Mouse (Mus musculus) CH12.LX (cell line): ENCODE measurements around the gene Cnot6. TPM values are rescaled to one million over a fixed set of nuclear protein-coding genes. Genes with fewer than 3 reads are reported as not detected.

Experiments used
- DNase-seq: peaks from one replicate; pipeline ENCODE4 v3.0.0-alpha.2; 2013; ENCODE audit errors: extremely low read depth
- H3K27ac ChIP-seq: 2 replicates; pipeline ENCODE4 v1.5.1; 2012; ENCODE audit warnings: low read depth, mild to moderate bottlenecking, control low read depth, moderate library complexity; ENCODE audit not compliant: insufficient read depth
- H3K27me3 ChIP-seq: replicated peaks from 2 replicates; pipeline ENCODE3; 2012; ENCODE audit warnings: inconsistent platforms
- H3K36me3 ChIP-seq, 2 experiments: replicated peaks in 1 of 2; 2 replicates each; pipeline versions ENCODE3 to v1.6.1; 2012; ENCODE audit warnings: inconsistent platforms in 1 of 2, low read length in 1 of 2, mild to moderate bottlenecking in 1 of 2, mixed read lengths in 1 of 2, moderate library complexity in 1 of 2; ENCODE audit not compliant: control insufficient read depth in 1 of 2, insufficient read depth in 1 of 2
- H3K4me1 ChIP-seq, 2 experiments: 2 replicates each; pipeline ENCODE4 v1.6.1; 2012; ENCODE audit warnings: inconsistent platforms in 1 of 2, moderate library complexity in 1 of 2; ENCODE audit not compliant: insufficient read depth in 2 of 2, control insufficient read depth in 1 of 2
- H3K4me2 ChIP-seq: 2 replicates; pipeline ENCODE4 v1.6.1; 2012; ENCODE audit warnings: low read depth, mild to moderate bottlenecking, control low read depth; ENCODE audit not compliant: poor library complexity, insufficient read depth, severe bottlenecking
- H3K4me3 ChIP-seq, 3 experiments: fragments of 150-350 bp in 1 of 3; sonication (generic) in 1 of 3; replicated peaks in 1 of 3; 2 replicates each; pipeline versions ENCODE3 to v1.5.1; 2011 to 2012; ENCODE audit warnings: low read depth in 2 of 3, low read length in 2 of 3, mild to moderate bottlenecking in 2 of 3, moderate library complexity in 2 of 3, control low read depth in 1 of 3, improper control_type of control experiment in 1 of 3, inconsistent platforms in 1 of 3, mixed read lengths in 1 of 3; ENCODE audit not compliant: poor library complexity in 1 of 3
- H3K79me2 ChIP-seq: replicated peaks from 2 replicates; pipeline ENCODE4 v1.6.1; 2012; ENCODE audit warnings: mild to moderate bottlenecking, moderate library complexity; ENCODE audit not compliant: control insufficient read depth, poor library complexity, insufficient read depth, severe bottlenecking; ENCODE audit errors: extremely low read depth
- H3K9ac ChIP-seq: 2 replicates; pipeline ENCODE4 v1.6.1; 2012; ENCODE audit warnings: low read depth, mild to moderate bottlenecking, control low read depth, moderate library complexity; ENCODE audit not compliant: insufficient read depth
- H3K9me3 ChIP-seq: replicated peaks from 2 replicates; pipeline ENCODE3; 2012; ENCODE audit warnings: low read length, inconsistent platforms, mixed read lengths
- CHD1 ChIP-seq: IDR thresholded peaks from 2 replicates; pipeline ENCODE4 v1.6.1; 2012; ENCODE audit warnings: low read depth, low read length, improper control_type of control experiment, inconsistent platforms
- EP300 ChIP-seq: IDR thresholded peaks from 2 replicates; pipeline ENCODE4 v1.6.1; 2011; ENCODE audit warnings: low read length, improper control_type of control experiment
- IRF4 ChIP-seq: IDR thresholded peaks from 2 replicates; pipeline ENCODE4 v1.6.1; 2014; ENCODE audit warnings: low read depth, mild to moderate bottlenecking, inconsistent platforms, low read length, improper control_type of control experiment
- JUN ChIP-seq: IDR thresholded peaks from 2 replicates; pipeline ENCODE4 v1.6.1; 2011; ENCODE audit warnings: low read depth, mild to moderate bottlenecking, low read length, improper control_type of control experiment, moderate library complexity; ENCODE audit not compliant: insufficient read depth
- JUND ChIP-seq: conservative IDR thresholded peaks from 2 replicates; pipeline ENCODE4 v1.6.1; 2011; ENCODE audit warnings: low read depth, low read length, improper control_type of control experiment
- KAT2A ChIP-seq: IDR thresholded peaks from 2 replicates; pipeline ENCODE4 v1.6.1; 2012; ENCODE audit warnings: low read length, improper control_type of control experiment, inconsistent platforms; ENCODE audit not compliant: insufficient replicate concordance
- MAFK ChIP-seq: IDR thresholded peaks from 2 replicates; pipeline ENCODE4 v1.6.1; 2011; ENCODE audit warnings: low read length, improper control_type of control experiment; ENCODE audit not compliant: insufficient replicate concordance
- MAX ChIP-seq: IDR thresholded peaks from 2 replicates; pipeline ENCODE4 v1.6.1; 2011; ENCODE audit warnings: low read length, improper control_type of control experiment
- MAZ ChIP-seq: IDR thresholded peaks from 2 replicates; pipeline ENCODE4 v1.6.1; 2012; ENCODE audit warnings: low read depth, mild to moderate bottlenecking, inconsistent platforms, low read length, improper control_type of control experiment, moderate library complexity
- MEF2A ChIP-seq: IDR thresholded peaks from 2 replicates; pipeline ENCODE4 v1.6.1; 2014; ENCODE audit warnings: low read depth, mild to moderate bottlenecking, inconsistent platforms, low read length, improper control_type of control experiment, borderline replicate concordance
- NRF1 ChIP-seq: IDR thresholded peaks from 2 replicates; pipeline ENCODE4 v1.6.1; 2014; ENCODE audit warnings: low read depth, mild to moderate bottlenecking, inconsistent platforms, low read length, improper control_type of control experiment, moderate library complexity
- RCOR1 ChIP-seq: conservative IDR thresholded peaks from 2 replicates; pipeline ENCODE4 v1.6.1; 2012; ENCODE audit warnings: low read depth, mild to moderate bottlenecking, inconsistent platforms, low read length, improper control_type of control experiment
- SIN3A ChIP-seq: IDR thresholded peaks from 2 replicates; pipeline ENCODE4 v1.6.1; 2012; ENCODE audit warnings: low read length, improper control_type of control experiment, inconsistent platforms
- TBP ChIP-seq: conservative IDR thresholded peaks from 2 replicates; pipeline ENCODE4 v1.6.1; 2011; ENCODE audit warnings: low read depth, low read length, improper control_type of control experiment
- UBTF ChIP-seq: IDR thresholded peaks from 2 replicates; pipeline ENCODE4 v1.6.1; 2012; ENCODE audit warnings: low read depth, mild to moderate bottlenecking, inconsistent platforms, low read length, improper control_type of control experiment, moderate library complexity
- USF2 ChIP-seq: conservative IDR thresholded peaks from 2 replicates; pipeline ENCODE4 v1.6.1; 2011; ENCODE audit warnings: low read depth, low read length, improper control_type of control experiment
- ZC3H11A ChIP-seq: IDR thresholded peaks from 2 replicates; pipeline ENCODE4 v1.6.1; 2012; ENCODE audit warnings: low read depth, mild to moderate bottlenecking, inconsistent platforms, low read length, improper control_type of control experiment
- dilution Hi-C: fragments of 300-500 bp; cut with MboI; formaldehyde crosslinking; loops from 2 replicates; pipeline ENCODE4 v1.14.3; 2020; ENCODE audit warnings: low sequenced_read_pairs; ENCODE audit not compliant: extremely low pct_unique_long_range_greater_than_20kb, extremely low pct_ligation_motif_present
- in situ Hi-C: fragments of 300-500 bp; cut with MboI; formaldehyde crosslinking; loops from 3 replicates; pipeline ENCODE4 v1.14.3; 2019; ENCODE audit warnings: low sequenced_read_pairs, low pct_ligation_motif_present, low pct_unique_long_range_greater_than_20kb, mixed read lengths
- polyA plus RNA-seq: library from polyadenylated mRNA; unstranded; fragments of >175 nt; gene quantifications from 2 replicates; pipeline ENCODE4 v1.2.1, GENCODE M21; 2012; ENCODE audit warnings: low read depth; ENCODE audit not compliant: insufficient read length
- total RNA-seq, 2 experiments: library from RNA; depleted of rRNA; stranded (reverse); fragments of 300-350 nt in 1 of 2; fragments of >200 nt in 1 of 2; gene quantifications; 2 replicates each; pipeline ENCODE4 v1.2.3; 2012 to 2014

The Cnot6 gene
- total and polyA plus RNA-seq, 3 experiments = 32.4 to 90.8 (median 85.0) TPM

GRCm38 (mm10) chr11:49621953-49622352, 90.6 kb downstream of the Cnot6 start:
- Histone ChIP-seq H3K9ac (no peak overlapping the region), H3K4me2 (no peak overlapping the region), H3K27ac (no peak overlapping the region), H3K9me3 (no peaks in the 10 kb centered on the region), H3K4me1 (0 out of 4 replicates have a peak, but pooled peaks cover 0 to 3% of the 10 kb centered on the region in 2 experiments), H3K36me3 (no peaks in the 10 kb centered on the region), H3K4me3 (no peak overlapping the region), H3K27me3 (peaks cover 84% of the 10 kb centered on the region), H3K79me2 (no peaks in the 10 kb centered on the region)
- in situ Hi-C loops = no loop called here
- dilution Hi-C loops = no loop called here
- no peak for TF ChIP-seq MAZ
- TF ChIP-seq SIN3A = no peak
- TF ChIP-seq RCOR1 = no peak
- TF ChIP-seq TBP = no peak
- no peak for TF ChIP-seq KAT2A
- no peak for TF ChIP-seq USF2
- no peak for TF ChIP-seq ZC3H11A
- TF ChIP-seq MEF2A = no peak
- TF ChIP-seq JUN = no peak
- TF ChIP-seq UBTF = no peak
- no peak for TF ChIP-seq MAX
- no peak for TF ChIP-seq NRF1
- TF ChIP-seq CHD1 = no peak
- no peak for TF ChIP-seq JUND
- no peak for TF ChIP-seq MAFK
- no peak for TF ChIP-seq IRF4
- no peak for TF ChIP-seq EP300
- DNase-seq = no peak

Other genes starting within 250 kb of the Cnot6 start
- not detected in 2 replicates for gene Olfr1386, start 247.7 kb downstream of the Cnot6 start, total RNA-seq (2012; rRNA removed)
- gene Olfr1386, start 247.7 kb downstream of the Cnot6 start, total RNA-seq (2014; rRNA removed) = not detected in 2 replicates
- not detected in 2 replicates for gene Olfr1386, start 247.7 kb downstream of the Cnot6 start, polyA plus RNA-seq
- not detected in 2 replicates for gene Olfr1385, start 223.7 kb downstream of the Cnot6 start, total RNA-seq (2012; rRNA removed)
- gene Olfr1385, start 223.7 kb downstream of the Cnot6 start, total RNA-seq (2014; rRNA removed) = not detected in 2 replicates
- 0.05 and 0.06 TPM in 2 replicates for gene Olfr1385, start 223.7 kb downstream of the Cnot6 start, polyA plus RNA-seq
- not detected in 2 replicates for gene Olfr1384, start 206.0 kb downstream of the Cnot6 start, total RNA-seq (2012; rRNA removed)
- not detected in 2 replicates for gene Olfr1384, start 206.0 kb downstream of the Cnot6 start, total RNA-seq (2014; rRNA removed)
- not detected in 2 replicates for gene Olfr1384, start 206.0 kb downstream of the Cnot6 start, polyA plus RNA-seq
- not detected in 2 replicates for gene Olfr1383, start 193.1 kb downstream of the Cnot6 start, total RNA-seq (2012; rRNA removed)
- gene Olfr1383, start 193.1 kb downstream of the Cnot6 start, total RNA-seq (2014; rRNA removed) = not detected in 2 replicates
- not detected in 2 replicates for gene Olfr1383, start 193.1 kb downstream of the Cnot6 start, polyA plus RNA-seq
- not detected in 2 replicates for gene Olfr1382, start 184.5 kb downstream of the Cnot6 start, total RNA-seq (2012; rRNA removed)
- not detected in 2 replicates for gene Olfr1382, start 184.5 kb downstream of the Cnot6 start, total RNA-seq (2014; rRNA removed)
- gene Olfr1382, start 184.5 kb downstream of the Cnot6 start, polyA plus RNA-seq = not detected in 2 replicates
- not detected in 2 replicates for gene Olfr1381, start 169.3 kb downstream of the Cnot6 start, total RNA-seq (2012; rRNA removed)
- not detected in 2 replicates for gene Olfr1381, start 169.3 kb downstream of the Cnot6 start, total RNA-seq (2014; rRNA removed)
- gene Olfr1381, start 169.3 kb downstream of the Cnot6 start, polyA plus RNA-seq = not detected in 2 replicates
- gene Olfr1380, start 155.8 kb downstream of the Cnot6 start, total RNA-seq (2012; rRNA removed) = not detected in 2 replicates
- gene Olfr1380, start 155.8 kb downstream of the Cnot6 start, total RNA-seq (2014; rRNA removed) = not detected in 2 replicates
- gene Olfr1380, start 155.8 kb downstream of the Cnot6 start, polyA plus RNA-seq = not detected in 2 replicates
- 0.08 and 0.17 TPM in 2 replicates for gene Flt4, start 103.5 kb downstream of the Cnot6 start, total RNA-seq (2012; rRNA removed)
- gene Flt4, start 103.5 kb downstream of the Cnot6 start, total RNA-seq (2014; rRNA removed) = not detected in 2 replicates
- gene Flt4, start 103.5 kb downstream of the Cnot6 start, polyA plus RNA-seq = 0.06 and 0.08 TPM in 2 replicates
- not detected in 2 replicates for gene Scgb3a1, start 49.1 kb downstream of the Cnot6 start, total RNA-seq (2012; rRNA removed)
- gene Scgb3a1, start 49.1 kb downstream of the Cnot6 start, total RNA-seq (2014; rRNA removed) = not detected in 2 replicates
- gene Scgb3a1, start 49.1 kb downstream of the Cnot6 start, polyA plus RNA-seq = not detected in 2 replicates
- gene Gfpt2, start 81.5 kb upstream of the Cnot6 start, total RNA-seq (2012; rRNA removed) = 0.04 TPM in 1 of 2 replicates, not detected in the other
- not detected in 2 replicates for gene Gfpt2, start 81.5 kb upstream of the Cnot6 start, total RNA-seq (2014; rRNA removed)
- not detected in 2 replicates for gene Gfpt2, start 81.5 kb upstream of the Cnot6 start, polyA plus RNA-seq
- gene Mapk9, start 134.0 kb upstream of the Cnot6 start, total RNA-seq (2012; rRNA removed) = 22.0 and 22.5 TPM in 2 replicates
- gene Mapk9, start 134.0 kb upstream of the Cnot6 start, total RNA-seq (2014; rRNA removed) = 29.3 and 35.3 TPM in 2 replicates
- 31.7 and 36.8 TPM in 2 replicates for gene Mapk9, start 134.0 kb upstream of the Cnot6 start, polyA plus RNA-seq
- gene Rasgef1c, start 189.1 kb upstream of the Cnot6 start, total RNA-seq (2012; rRNA removed) = not detected in 2 replicates
- not detected in 2 replicates for gene Rasgef1c, start 189.1 kb upstream of the Cnot6 start, total RNA-seq (2014; rRNA removed)
- gene Rasgef1c, start 189.1 kb upstream of the Cnot6 start, polyA plus RNA-seq = not detected in 2 replicates